Mouse (Mus musculus) hindbrain, embryonic 14.5 days (tissue): ENCODE results near the gene Cdh4. TPM values are rescaled to one million over a fixed set of nuclear protein-coding genes. Genes with fewer than 3 reads are reported as not detected.

Source experiments
- ATAC-seq: fragments of 200-750 bp; cut with Nextera tagmentation; 2 replicates; pipeline ENCODE4 v1.8.0; 2017; ENCODE audit warnings: moderate number of reproducible peaks, mild to moderate bottlenecking, moderate TSS enrichment, moderate library complexity; ENCODE audit not compliant: low FRiP score
- DNase-seq: peaks from one replicate; pipeline ENCODE4 v3.0.0-alpha.2; 2015; ENCODE audit warnings: low spot score
- H3K27ac ChIP-seq: fragments of 300-500 bp; sonication (generic); 2 replicates; pipeline ENCODE4 v1.5.1; 2014; ENCODE audit warnings: mild to moderate bottlenecking, moderate library complexity
- H3K27me3 ChIP-seq: fragments of 300-500 bp; sonication (generic); 2 replicates; pipeline ENCODE4 v1.6.1; 2014; ENCODE audit warnings: mild to moderate bottlenecking, low read length, mixed read lengths; ENCODE audit not compliant: control insufficient read depth, insufficient read depth
- H3K36me3 ChIP-seq: fragments of 300-500 bp; sonication (generic); replicated peaks from 2 replicates; pipeline ENCODE4 v1.6.1; 2014; ENCODE audit not compliant: control insufficient read depth, insufficient read depth
- H3K4me1 ChIP-seq: fragments of 300-500 bp; sonication (generic); replicated peaks from 2 replicates; pipeline ENCODE4 v1.6.1; 2014; ENCODE audit warnings: antibody characterized with exemption, low read length, mixed read lengths; ENCODE audit not compliant: control insufficient read depth, insufficient read depth
- H3K4me2 ChIP-seq: fragments of 300-500 bp; sonication (generic); replicated peaks from 2 replicates; pipeline ENCODE4 v1.6.1; 2014; ENCODE audit warnings: mild to moderate bottlenecking, moderate library complexity
- H3K4me3 ChIP-seq: fragments of 300-500 bp; sonication (generic); replicated peaks from 2 replicates; pipeline ENCODE4 v1.5.1; 2014; ENCODE audit warnings: mild to moderate bottlenecking, low read length
- H3K9ac ChIP-seq: fragments of 300-500 bp; sonication (generic); 2 replicates; pipeline ENCODE4 v1.6.1; 2014
- H3K9me3 ChIP-seq: fragments of 300-500 bp; sonication (generic); 2 replicates; pipeline ENCODE4 v1.6.1; 2016; ENCODE audit warnings: low read length; ENCODE audit not compliant: control insufficient read depth
- WGBS: fragments of 180-500 bp; shearing (Covaris S2); extraction: QIAGEN DNeasy Blood & Tissue Kit; methylation state at CpG from one replicate; pipeline ENCODE4 v1.1.7; 2014; 5-methylcytosine and 5-hydroxymethylcytosine counted together
- polyA plus RNA-seq: library from polyadenylated mRNA; unstranded; fragments of >200 nt; fragmentation: Nextera tagmentation; extraction: Ambion mirVana; gene quantifications from 2 replicates; pipeline ENCODE4 v1.2.1, GENCODE M21; 2014

The Cdh4 gene
- polyA plus RNA-seq, 1 experiment from 2014 or later = 32.8 TPM

- Histone ChIP-seq H3K4me1 (no peaks in the 10 kb centered on the region), H3K9me3 (no peaks in the 10 kb centered on the region), H3K27ac (no peak overlapping the region), H3K9ac (no peak overlapping the region), H3K27me3 (no peaks in the 10 kb centered on the region), H3K4me2 (no peak overlapping the region), H3K36me3 (peaks cover 6% of the 10 kb centered on the region; the same call in 1 of the 2 replicates), H3K4me3 (no peak overlapping the region)
- WGBS = 47% methylated on average over 7 of the region's 7 CpGs
- DNase-seq (no peak), ATAC-seq (no peak)
Observed at GRCm38 (mm10) chr2:179884561-179884960, 442.3 kb downstream of the Cdh4 start.

GRCm38 (mm10) chr2:179891048-179891447, 448.8 kb downstream of the Cdh4 start:
- 87% methylated on average over 3 of the region's 3 CpGs for WGBS
- Histone ChIP-seq H3K27me3 (no peaks in the 10 kb centered on the region), H3K4me2 (no peak overlapping the region), H3K4me1 (no peaks in the 10 kb centered on the region), H3K27ac (no peak overlapping the region), H3K36me3 (peaks cover 14% of the 10 kb centered on the region; the same call in 1 of the 2 replicates), H3K9ac (no peak overlapping the region), H3K9me3 (no peaks in the 10 kb centered on the region), H3K4me3 (no peak overlapping the region)
- DNase-seq (no peak), ATAC-seq (no peak)

- Histone ChIP-seq H3K36me3 (0 out of 2 replicates have a peak, but pooled peaks cover 12% of the 10 kb centered on the region), H3K27ac (no peak overlapping the region), H3K4me3 (no peak overlapping the region), H3K4me2 (no peak overlapping the region), H3K9ac (no peak overlapping the region), H3K4me1 (no peaks in the 10 kb centered on the region), H3K27me3 (no peaks in the 10 kb centered on the region), H3K9me3 (no peaks in the 10 kb centered on the region)
- 92% methylated on average over 2 of the region's 2 CpGs for WGBS
- DNase-seq (no peak), ATAC-seq (no peak)
Observed at GRCm38 (mm10) chr2:179896949-179897348, 454.7 kb downstream of the Cdh4 start.

DNA sequence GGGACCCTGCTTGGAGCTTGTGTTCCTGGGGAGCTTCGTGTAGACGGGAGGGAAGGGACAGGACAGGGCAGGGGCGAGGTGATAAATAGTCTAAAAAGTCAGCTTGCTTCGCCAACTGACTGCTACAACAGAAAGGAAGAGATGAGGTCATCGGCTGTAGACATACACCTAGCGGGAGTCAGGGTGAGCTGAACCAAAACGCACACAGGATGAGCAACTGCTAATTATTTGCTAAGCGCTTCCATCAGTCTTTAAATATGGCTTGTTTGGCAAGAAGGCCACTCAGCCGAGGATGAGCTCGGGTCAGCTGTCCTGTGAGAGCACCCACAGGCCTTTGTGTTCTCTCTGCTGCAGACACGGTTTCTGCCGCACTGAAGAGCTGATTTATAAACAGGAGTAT, 470.7 kb downstream of the Cdh4 start:
- WGBS = 36% methylated on average over 12 of the region's 12 CpGs
- H3K9me3 ChIP-seq = no peaks in the 10 kb centered on the region
- no peak overlapping the region for H3K4me2 ChIP-seq
- peaks cover 44% of the 10 kb centered on the region for H3K36me3 ChIP-seq
- H3K9ac ChIP-seq = no peak overlapping the region
- H3K27ac ChIP-seq = no peak overlapping the region
- ATAC-seq = no peak
- DNase-seq = no peak
- no peaks in the 10 kb centered on the region for H3K27me3 ChIP-seq
- H3K4me1 ChIP-seq = no peaks in the 10 kb centered on the region
- H3K4me3 ChIP-seq = no peak overlapping the region

- no peaks in the 10 kb centered on the region for H3K9me3 ChIP-seq
- no peak overlapping the region for H3K27ac ChIP-seq
- no peak for DNase-seq
- no peak overlapping the region for H3K4me3 ChIP-seq
- 27% methylated on average over 15 of the region's 15 CpGs for WGBS
- peaks cover 48% of the 10 kb centered on the region for H3K36me3 ChIP-seq
- H3K4me2 ChIP-seq = no peak overlapping the region
- ATAC-seq = no peak
- no peaks in the 10 kb centered on the region for H3K27me3 ChIP-seq
- no peaks in the 10 kb centered on the region for H3K4me1 ChIP-seq
- H3K9ac ChIP-seq = no peak overlapping the region
Observed at GRCm38 (mm10) chr2:179913349-179913748, 471.1 kb downstream of the Cdh4 start.

DNA sequence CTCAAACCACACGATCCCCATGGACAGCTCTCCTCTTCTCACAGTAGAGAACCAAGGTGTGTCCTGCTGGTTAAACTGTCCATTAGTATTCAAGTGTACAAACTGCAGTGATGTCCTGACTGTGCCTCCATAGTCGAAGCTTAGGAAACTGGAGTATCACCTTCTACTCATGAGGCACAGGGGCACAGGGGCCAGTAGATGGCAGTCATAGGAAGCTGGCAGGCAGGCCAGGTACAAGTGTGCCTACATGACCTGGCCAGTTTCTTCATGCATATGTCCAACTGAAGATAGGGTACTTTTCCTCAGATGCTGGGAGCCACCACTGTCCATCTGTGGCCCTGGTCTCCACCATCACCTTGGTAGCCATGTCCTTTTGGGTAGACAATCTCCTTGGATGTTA, 472.0 kb downstream of the Cdh4 start:
- WGBS = 73% methylated on average over 2 of the region's 2 CpGs
- DNase-seq (no peak), ATAC-seq (no peak)
- H3K4me2 ChIP-seq = no peak overlapping the region
- H3K4me3 ChIP-seq = no peak overlapping the region
- H3K27me3 ChIP-seq = no peaks in the 10 kb centered on the region
- H3K36me3 ChIP-seq = peaks cover 57% of the 10 kb centered on the region
- no peaks in the 10 kb centered on the region for H3K4me1 ChIP-seq
- H3K9ac ChIP-seq = no peak overlapping the region
- no peak overlapping the region for H3K27ac ChIP-seq
- H3K9me3 ChIP-seq = no peaks in the 10 kb centered on the region

GRCm38 (mm10) chr2:179916877-179917673, 474.8 kb downstream of the Cdh4 start:
- peak; percentile 79 for DNase-seq
- no peaks in the 10 kb centered on the region for H3K4me1 ChIP-seq
- H3K27me3 ChIP-seq = no peaks in the 10 kb centered on the region
- no peak overlapping the region for H3K9ac ChIP-seq
- H3K36me3 ChIP-seq = peaks cover 73% of the 10 kb centered on the region
- H3K27ac ChIP-seq = 0 out of 2 replicates have a peak overlapping the region, but pooled peaks have one; percentile 5
- 30% methylated on average over 5 of the region's 5 CpGs for WGBS
- H3K4me2 ChIP-seq = no peak overlapping the region
- H3K4me3 ChIP-seq = no peak overlapping the region
- peak; percentile 73 for ATAC-seq
- no peaks in the 10 kb centered on the region for H3K9me3 ChIP-seq

DNA sequence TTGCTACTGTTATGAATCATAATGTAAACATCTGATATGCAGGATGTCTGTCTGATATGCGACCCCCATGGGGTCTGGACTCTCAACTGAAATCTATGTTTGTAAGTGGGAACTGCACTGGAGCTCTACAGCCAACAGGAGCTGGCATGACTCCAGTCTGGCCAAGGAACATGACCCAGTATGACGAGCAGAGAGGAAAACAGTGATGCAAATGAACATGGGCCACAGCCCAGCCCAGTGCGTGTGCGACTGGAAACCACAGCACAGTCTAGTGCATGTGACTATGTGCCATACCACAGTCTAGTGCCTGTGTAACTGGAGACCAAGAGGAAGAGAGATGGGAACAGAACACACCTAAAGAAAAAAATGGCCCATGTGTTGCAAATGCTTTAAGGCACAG, 477.8 kb downstream of the Cdh4 start:
- no peak for DNase-seq
- H3K9ac ChIP-seq = no peak overlapping the region
- H3K27ac ChIP-seq = no peak overlapping the region
- H3K36me3 ChIP-seq = peaks cover 76% of the 10 kb centered on the region
- no peak for ATAC-seq
- no peaks in the 10 kb centered on the region for H3K4me1 ChIP-seq
- no peaks in the 10 kb centered on the region for H3K27me3 ChIP-seq
- H3K4me3 ChIP-seq = no peak overlapping the region
- no peaks in the 10 kb centered on the region for H3K9me3 ChIP-seq
- H3K4me2 ChIP-seq = no peak overlapping the region
- WGBS = 84% methylated on average over 4 of the region's 4 CpGs

DNA sequence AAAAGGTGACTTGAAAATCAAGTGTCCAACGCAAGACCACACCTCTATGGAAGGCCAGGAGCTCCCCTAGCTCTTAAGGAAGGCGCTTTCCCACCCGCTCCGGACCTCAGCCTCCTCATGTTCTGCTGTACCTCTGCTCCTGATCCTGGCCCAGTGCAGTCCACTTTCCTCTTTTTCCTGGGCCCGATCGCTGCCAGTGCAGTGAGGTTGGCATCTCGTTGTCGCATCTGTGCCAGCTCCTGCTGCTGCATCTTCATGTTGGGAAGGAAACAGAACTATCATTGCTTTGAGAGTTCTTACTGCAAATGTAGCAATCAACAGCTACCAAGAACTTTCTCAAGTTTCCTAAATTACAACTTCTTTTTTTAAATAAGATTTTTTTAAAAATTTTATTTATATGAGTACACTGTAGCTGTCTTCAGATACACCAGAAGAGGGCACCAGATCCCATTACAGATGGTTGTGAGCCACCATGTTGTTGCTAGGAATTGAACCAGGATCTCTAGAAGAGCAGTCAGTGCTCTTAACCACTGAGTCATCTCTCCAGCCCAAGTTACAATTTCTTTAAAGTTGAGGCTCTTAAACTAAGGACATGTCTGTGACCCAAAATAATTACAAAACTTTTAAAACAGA, 478.9 kb downstream of the Cdh4 start:
- Histone ChIP-seq H3K4me1 (no peaks in the 10 kb centered on the region), H3K9me3 (no peaks in the 10 kb centered on the region), H3K36me3 (peaks cover 79% of the 10 kb centered on the region), H3K4me2 (no peak overlapping the region), H3K27ac (no peak overlapping the region), H3K4me3 (no peak overlapping the region), H3K9ac (no peak overlapping the region), H3K27me3 (no peaks in the 10 kb centered on the region)
- ATAC-seq = no peak
- WGBS = 94% methylated on average over 8 of the region's 8 CpGs
- no peak for DNase-seq
